Mouse (Mus musculus): ENCODE data around the gene Gm3453.
"Not testable (repeated sequence)": the region's sequence is repeated elsewhere in the genome, so short reads cannot be mapped to it uniquely, and the experiment has no call there.

The Gm3453 gene

GRCm38 (mm10) chr14:5979037-5979436 lies at the start of gene Gm3453:
Gene Gm3453, minus strand, starts transcription at chr14:5979137.
- in situ Hi-C loops (cut with MboI; ENCODE audit: low sequenced_read_pairs), result not testable (repeated sequence)

- in situ Hi-C loops (cut with MboI; ENCODE audit: low sequenced_read_pairs), result not testable (repeated sequence)
Measured at GRCm38 (mm10) chr14:5987136-5987535, 8.2 kb upstream of the Gm3453 start.

GRCm38 (mm10) chr14:5962441-5962840 lies 16.5 kb downstream of the Gm3453 start:
- in situ Hi-C loops (cut with MboI; ENCODE audit: low sequenced_read_pairs), result not testable (repeated sequence)

GRCm38 (mm10) chr14:5961635-5962034 lies 17.3 kb downstream of the Gm3453 start, which contains the start of gene Gm3248:
Gene Gm3248, minus strand, starts transcription at chr14:5961745.
- in situ Hi-C loops (cut with MboI; ENCODE audit: low sequenced_read_pairs), result not testable (repeated sequence)

- in situ Hi-C loops (cut with MboI; ENCODE audit: low sequenced_read_pairs), result not testable (repeated sequence)
Measured at GRCm38 (mm10) chr14:5961102-5961501, 17.8 kb downstream of the Gm3453 start.

- in situ Hi-C loops (cut with MboI; ENCODE audit: low sequenced_read_pairs), result not testable (repeated sequence)
Measured at GRCm38 (mm10) chr14:5960479-5960878, 18.5 kb downstream of the Gm3453 start.

- in situ Hi-C loops (cut with MboI; ENCODE audit: low sequenced_read_pairs), result not testable (repeated sequence)
Measured at GRCm38 (mm10) chr14:5923276-5923675, 55.7 kb downstream of the Gm3453 start.

All from CH12F3 (cell line).